Mouse (Mus musculus): ENCODE data around the gene Clca2. TPM values are rescaled to one million over a fixed set of nuclear protein-coding genes. Genes with fewer than 3 reads are reported as not detected.

Gene Clca2
- polyA plus RNA-seq, 1 experiment from 2014 or later: 1.9 TPM

Other genes with a start within 250 kb of the Clca2 start
- not detected in 2 replicates for gene Clca4b, start 166.9 kb downstream of the Clca2 start, polyA plus RNA-seq (2015; fragmentation: Nextera tagmentation; extraction: Ambion mirVana)
- 0.11 TPM in 1 of 2 replicates, not detected in the other for gene Clca4a, start 124.4 kb downstream of the Clca2 start, polyA plus RNA-seq (2015; fragmentation: Nextera tagmentation; extraction: Ambion mirVana)
- gene Clca1, start 66.7 kb downstream of the Clca2 start, polyA plus RNA-seq (2015; fragmentation: Nextera tagmentation; extraction: Ambion mirVana): 0.05 and 0.08 TPM in 2 replicates
- 15.3 and 18.1 TPM in 2 replicates for gene Odf2l, start 19.1 kb upstream of the Clca2 start, polyA plus RNA-seq (2015; fragmentation: Nextera tagmentation; extraction: Ambion mirVana)
- 10.0 and 10.6 TPM in 2 replicates for gene Col24a1, start 193.0 kb upstream of the Clca2 start, polyA plus RNA-seq (2015; fragmentation: Nextera tagmentation; extraction: Ambion mirVana)

All from embryonic facial prominence, embryonic 15.5 days (tissue).